In genomic region chr4:134061944-134062446, GRCm38 (mm10) we compare ENCODE assay signal across 11 mouse cellular contexts. TPM values are rescaled to one million over a fixed set of nuclear protein-coding genes. Genes with fewer than 3 reads are reported as not detected.
DNase-seq lines count a peak whose midpoint lies in the region; ATAC-seq and TF ChIP-seq lines count a peak whose summit lies in the region.
"Had no signal": no experiment of that assay in that cellular context is flagged by ENCODE, and none has a peak within 500 bp of the region (broad histone marks: within the 10 kb centered on the region; RNA-seq: fewer than 3 reads in every experiment).

No protein-coding gene starts in this region.

- peak; percentile 9; the same call in 1 of the 2 replicates for ATAC-seq in lung, embryonic 15.5 days (ENCODE audit: borderline replicate concordance, extremely low read depth, low FRiP score, low TSS enrichment)
- ATAC-seq in intestine, postnatal 0 days = peak; percentile 77
- no peak for ATAC-seq in forebrain, postnatal 0 days
- ATAC-seq: midbrain, embryonic 15.5 days had no signal

- DNase-seq in lung, postnatal 14 days = no peak
- DNase-seq in MEL-GATA-1-ER (ENCODE audit: extremely low read depth, low read depth) = peak; percentile 21
- DNase-seq in thymus, postnatal 0 days (ENCODE audit: low spot score) = peak; percentile 54
- no peak for DNase-seq in forebrain, postnatal 0 days
- no peak for DNase-seq in right cerebral cortex, adult 18-20 months
- DNase-seq in embryo, embryonic 10 days (ENCODE audit: low spot score) = no peak
- DNase-seq: gastrocnemius, postnatal 36 days had no signal

- peaks cover 21% of the 10 kb centered on the region for H3K27me3 ChIP-seq in lung, embryonic 15.5 days
- no peaks in the 10 kb centered on the region for H3K27me3 ChIP-seq in intestine, postnatal 0 days (replicated peaks; ENCODE audit: control insufficient read depth, insufficient read depth, low read length)
- H3K27me3 ChIP-seq in forebrain, postnatal 0 days (ENCODE audit: insufficient read depth, low read length) = no peaks in the 10 kb centered on the region
- H3K27me3 ChIP-seq: midbrain, embryonic 15.5 days had no signal

- no peak for TF ChIP-seq CTCF in intestine, postnatal 0 days (IDR thresholded peaks at IDR 0.05; ENCODE audit: low read depth)
- no peak for TF ChIP-seq CTCF in forebrain, postnatal 0 days (IDR thresholded peaks at IDR 0.05; ENCODE audit: low read depth)

- H3K9ac ChIP-seq in lung, embryonic 15.5 days = no peak overlapping the region
- H3K9ac ChIP-seq in intestine, postnatal 0 days (ENCODE audit: low read depth, low read length) = no peak overlapping the region; the same call in 1 of the 2 replicates
- H3K9ac ChIP-seq in forebrain, postnatal 0 days = no peak overlapping the region
- H3K9ac ChIP-seq: hindbrain, embryonic 15.5 days; midbrain, embryonic 15.5 days had no signal

- H3K27ac ChIP-seq in lung, embryonic 15.5 days = no peak overlapping the region
- peak overlapping the region; percentile 92 for H3K27ac ChIP-seq in intestine, postnatal 0 days (ENCODE audit: low read depth, low read length)
- no peak overlapping the region for H3K27ac ChIP-seq in forebrain, postnatal 0 days (ENCODE audit: low read depth, low read length)
- H3K27ac ChIP-seq: hindbrain, embryonic 15.5 days; midbrain, embryonic 15.5 days had no signal

- H3K4me2 ChIP-seq in lung, embryonic 15.5 days = no peak overlapping the region
- peak overlapping the region; percentile 48 for H3K4me2 ChIP-seq in intestine, postnatal 0 days (replicated peaks; ENCODE audit: low read depth)
- no peak overlapping the region for H3K4me2 ChIP-seq in forebrain, postnatal 0 days (ENCODE audit: low read depth)
- H3K4me2 ChIP-seq: hindbrain, embryonic 15.5 days; midbrain, embryonic 15.5 days had no signal

- no peaks in the 10 kb centered on the region for H3K36me3 ChIP-seq in lung, embryonic 15.5 days
- H3K36me3 ChIP-seq in intestine, postnatal 0 days (ENCODE audit: control insufficient read depth, insufficient read depth) = no peaks in the 10 kb centered on the region
- no peaks in the 10 kb centered on the region for H3K36me3 ChIP-seq in forebrain, postnatal 0 days (ENCODE audit: insufficient read depth)
- H3K36me3 ChIP-seq: hindbrain, embryonic 15.5 days; midbrain, embryonic 15.5 days had no signal

- peaks cover 8% of the 10 kb centered on the region for H3K4me1 ChIP-seq in lung, embryonic 15.5 days
- peaks cover 5% of the 10 kb centered on the region for H3K4me1 ChIP-seq in intestine, postnatal 0 days (replicated peaks; ENCODE audit: control insufficient read depth, insufficient read depth, low read length)
- no peaks in the 10 kb centered on the region for H3K4me1 ChIP-seq in forebrain, postnatal 0 days (ENCODE audit: insufficient read depth)
- H3K4me1 ChIP-seq: hindbrain, embryonic 15.5 days; midbrain, embryonic 15.5 days had no signal

- no peak overlapping the region for H3K4me3 ChIP-seq in lung, embryonic 15.5 days
- H3K4me3 ChIP-seq in intestine, postnatal 0 days (ENCODE audit: low read depth, low read length) = no peak overlapping the region
- H3K4me3 ChIP-seq in forebrain, postnatal 0 days (ENCODE audit: low read depth, low read length) = no peak overlapping the region
- H3K4me3 ChIP-seq: hindbrain, embryonic 15.5 days; midbrain, embryonic 15.5 days had no signal

- H3K9me3 ChIP-seq in lung, embryonic 15.5 days = no peaks in the 10 kb centered on the region
- H3K9me3 ChIP-seq in intestine, postnatal 0 days (ENCODE audit: control insufficient read depth) = no peaks in the 10 kb centered on the region
- H3K9me3 ChIP-seq in forebrain, postnatal 0 days (ENCODE audit: low read length) = no peaks in the 10 kb centered on the region
- H3K9me3 ChIP-seq: hindbrain, embryonic 15.5 days; midbrain, embryonic 15.5 days had no signal

- 49% methylated on average over 7 of the region's 8 CpGs for WGBS in lung, embryonic 15.5 days
- 23% methylated on average over 8 of the region's 8 CpGs for WGBS in intestine, postnatal 0 days
- 59% methylated on average over 8 of the region's 8 CpGs for WGBS in forebrain, postnatal 0 days

RNA-seq across cellular contexts. Expression of gene Crybg2, which starts 1.4 kb away (rescaled TPM):
- polyA plus RNA-seq in lung, embryonic 15.5 days (2015; fragmentation: Nextera tagmentation; extraction: Ambion mirVana) = 3.0 and 5.6 TPM in 2 replicates
- 17.9 and 22.5 TPM in 2 replicates for polyA plus RNA-seq in intestine, postnatal 0 days (2015; fragmentation: Nextera tagmentation; extraction: Ambion mirVana)
- 6.1 and 6.4 TPM in 2 replicates for polyA plus RNA-seq in thymus, postnatal 0 days (2015; fragmentation: Nextera tagmentation; extraction: Ambion mirVana)
- total RNA-seq in forebrain, postnatal 0 days (2014; rRNA removed) = 3.4 and 11.8 TPM in 2 replicates
- polyA plus RNA-seq in forebrain, postnatal 0 days (2015; fragmentation: Nextera tagmentation; extraction: Ambion mirVana) = 3.7 and 4.5 TPM in 2 replicates
- total RNA-seq: gastrocnemius, postnatal 36 days had no signal

RNA-seq across cellular contexts. Expression of gene Zfp683, which starts 8.4 kb away (rescaled TPM):
- not detected in 2 replicates for polyA plus RNA-seq in lung, embryonic 15.5 days (2015; fragmentation: Nextera tagmentation; extraction: Ambion mirVana)
- polyA plus RNA-seq in intestine, postnatal 0 days (2015; fragmentation: Nextera tagmentation; extraction: Ambion mirVana) = not detected in 2 replicates
- polyA plus RNA-seq in thymus, postnatal 0 days (2015; fragmentation: Nextera tagmentation; extraction: Ambion mirVana) = 0.57 and 0.60 TPM in 2 replicates
- not detected in 2 replicates for total RNA-seq in forebrain, postnatal 0 days (2014; rRNA removed)
- not detected in 2 replicates for polyA plus RNA-seq in forebrain, postnatal 0 days (2015; fragmentation: Nextera tagmentation; extraction: Ambion mirVana)
- total RNA-seq: gastrocnemius, postnatal 36 days had no signal
- polyA plus RNA-seq: hindbrain, embryonic 15.5 days; midbrain, embryonic 15.5 days had no signal

RNA-seq across cellular contexts. Expression of gene Cd52, which starts 32.9 kb away (rescaled TPM):
- 18.3 and 19.7 TPM in 2 replicates for polyA plus RNA-seq in lung, embryonic 15.5 days (2015; fragmentation: Nextera tagmentation; extraction: Ambion mirVana)
- 28.7 and 31.2 TPM in 2 replicates for polyA plus RNA-seq in intestine, postnatal 0 days (2015; fragmentation: Nextera tagmentation; extraction: Ambion mirVana)
- polyA plus RNA-seq in thymus, postnatal 0 days (2015; fragmentation: Nextera tagmentation; extraction: Ambion mirVana) = 1,124 and 1,206 TPM in 2 replicates
- 1.2 and 2.0 TPM in 2 replicates for total RNA-seq in forebrain, postnatal 0 days (2014; rRNA removed)
- 4.1 and 4.6 TPM in 2 replicates for polyA plus RNA-seq in forebrain, postnatal 0 days (2015; fragmentation: Nextera tagmentation; extraction: Ambion mirVana)

RNA-seq across cellular contexts. Expression of gene Ubxn11, which starts 40.4 kb away (rescaled TPM):
- 9.1 and 9.6 TPM in 2 replicates for polyA plus RNA-seq in lung, embryonic 15.5 days (2015; fragmentation: Nextera tagmentation; extraction: Ambion mirVana)
- polyA plus RNA-seq in intestine, postnatal 0 days (2015; fragmentation: Nextera tagmentation; extraction: Ambion mirVana) = 0.88 and 1.5 TPM in 2 replicates
- 15.1 and 15.2 TPM in 2 replicates for polyA plus RNA-seq in thymus, postnatal 0 days (2015; fragmentation: Nextera tagmentation; extraction: Ambion mirVana)
- total RNA-seq in forebrain, postnatal 0 days (2014; rRNA removed) = 5.5 and 13.7 TPM in 2 replicates
- polyA plus RNA-seq in forebrain, postnatal 0 days (2015; fragmentation: Nextera tagmentation; extraction: Ambion mirVana) = 11.0 and 14.3 TPM in 2 replicates

RNA-seq across cellular contexts. Expression of gene Lin28a, which starts 43.4 kb away (rescaled TPM):
- polyA plus RNA-seq in lung, embryonic 15.5 days (2015; fragmentation: Nextera tagmentation; extraction: Ambion mirVana) = 0.10 and 0.15 TPM in 2 replicates
- not detected in 2 replicates for polyA plus RNA-seq in intestine, postnatal 0 days (2015; fragmentation: Nextera tagmentation; extraction: Ambion mirVana)
- 0.04 and 0.13 TPM in 2 replicates for polyA plus RNA-seq in thymus, postnatal 0 days (2015; fragmentation: Nextera tagmentation; extraction: Ambion mirVana)
- total RNA-seq in forebrain, postnatal 0 days (2014; rRNA removed) = 0.05 TPM in 1 of 2 replicates, not detected in the other
- polyA plus RNA-seq in forebrain, postnatal 0 days (2015; fragmentation: Nextera tagmentation; extraction: Ambion mirVana) = not detected in 2 replicates

Comparison
In these comparisons a context has a peak if more than half of its experiments do, and no peak if none do; other contexts are left out.
1. DNase-seq: peak in MEL-GATA-1-ER (single experiment) and thymus, postnatal 0 days (single experiment); none in lung, postnatal 14 days (single experiment), forebrain, postnatal 0 days (single experiment), right cerebral cortex, adult 18-20 months (single experiment) and embryo, embryonic 10 days (single experiment).
2. RNA of gene Cd52, which starts 32.9 kb away (polyA plus RNA-seq): 1,124 to 1,206 TPM in thymus, postnatal 0 days; 28.7 to 31.2 TPM in intestine, postnatal 0 days, 18.3 to 19.7 TPM in lung, embryonic 15.5 days and 4.1 to 4.6 TPM in forebrain, postnatal 0 days; every median in the first group is over 10 times any median in the second.